Mouse (Mus musculus) cortical plate, adult 2 months (tissue): ENCODE results near the gene Wipf3.

ENCODE experiments used
- CTCF ChIP-seq: fragments of 200-500 bp; IDR thresholded peaks from 2 replicates; pipeline ENCODE4 v1.5.1; 2011; ENCODE audit warnings: mild to moderate bottlenecking, control low read depth, low read length; ENCODE audit not compliant: insufficient read depth; ENCODE audit errors: extremely low read depth
- POLR2A ChIP-seq: fragments of 200-500 bp; IDR thresholded peaks from 2 replicates; pipeline ENCODE4 v1.6.1; 2011; ENCODE audit warnings: mild to moderate bottlenecking, low read length, control low read depth; ENCODE audit not compliant: insufficient read depth; ENCODE audit errors: extremely low read depth

DNA sequence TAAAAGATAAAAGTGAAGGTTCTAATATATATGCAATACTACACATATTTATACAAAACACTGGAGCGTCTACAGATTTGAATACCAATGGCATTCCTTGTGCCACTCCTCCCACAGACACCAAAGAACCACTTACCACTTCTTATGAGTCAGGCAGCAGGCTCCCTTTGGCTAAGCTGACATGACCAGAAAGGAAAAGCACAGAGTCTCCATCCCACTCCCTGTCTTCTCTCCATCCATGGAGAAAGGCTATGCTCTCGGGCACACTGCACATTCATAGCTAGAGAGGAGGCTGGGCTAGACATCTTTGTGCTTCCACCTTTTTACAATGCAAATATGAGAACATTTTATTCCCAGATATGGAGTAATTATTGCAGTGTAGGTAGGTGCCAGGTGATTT lies 27.9 kb upstream of the Wipf3 start:
- TF ChIP-seq POLR2A = no peak
- TF ChIP-seq CTCF = no peak
